Comparison of ENCODE assay signal across 22 mouse cellular contexts in the genomic region with DNA sequence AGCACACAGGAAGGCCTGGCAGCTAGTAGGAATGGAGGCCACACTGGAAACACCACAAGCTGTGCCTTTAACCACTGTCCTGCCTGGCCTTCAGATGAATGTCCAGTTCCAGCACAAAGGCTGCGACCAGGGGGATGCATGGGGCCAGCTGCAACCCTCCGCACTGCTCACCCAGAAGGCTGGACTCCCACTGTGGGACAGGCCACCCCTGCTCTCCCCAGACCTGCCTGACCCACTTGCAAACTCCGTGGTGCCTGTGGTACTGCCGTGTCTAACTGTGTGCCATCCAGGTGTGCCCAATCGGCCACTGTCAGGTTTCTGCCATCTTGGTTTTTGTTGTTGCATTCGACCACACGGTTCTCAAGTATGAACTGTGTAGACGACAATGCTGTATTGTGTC.
DNase-seq lines count a peak whose midpoint lies in the region; ATAC-seq lines count a peak whose summit lies in the region.
"Had no signal": no experiment of that assay in that cellular context is flagged by ENCODE, and none has a peak within 500 bp of the region (broad histone marks: within the 10 kb centered on the region; RNA-seq: fewer than 3 reads in every experiment).

No protein-coding gene starts in this region.

- WGBS in heart, embryonic 16.5 days, result 93% methylated on average over 8 of the region's 8 CpGs
- 81% methylated on average over 8 of the region's 8 CpGs for WGBS in heart, embryonic 12.5 days
- 92% methylated on average over 8 of the region's 8 CpGs for WGBS in kidney, embryonic 14.5 days
- WGBS in limb, embryonic 10.5 days, result 89% methylated on average over 8 of the region's 8 CpGs

- H3K4me1 ChIP-seq in heart, embryonic 16.5 days (ENCODE audit: control insufficient read depth, insufficient read depth, low read length), result peaks cover 23% of the 10 kb centered on the region
- H3K4me1 ChIP-seq in heart, embryonic 12.5 days (replicated peaks), result peaks cover 33% of the 10 kb centered on the region
- peaks cover 18% of the 10 kb centered on the region; the same call in 1 of the 2 replicates for H3K4me1 ChIP-seq in kidney, embryonic 14.5 days (ENCODE audit: control insufficient read depth, insufficient read depth, low read length)
- H3K4me1 ChIP-seq in limb, embryonic 10.5 days, result peaks cover 35% of the 10 kb centered on the region

- H3K27me3 ChIP-seq in heart, embryonic 16.5 days (ENCODE audit: control insufficient read depth, insufficient read depth, low read length), result no peaks in the 10 kb centered on the region
- H3K27me3 ChIP-seq in heart, embryonic 12.5 days (replicated peaks), result no peaks in the 10 kb centered on the region
- H3K27me3 ChIP-seq in kidney, embryonic 14.5 days (ENCODE audit: control insufficient read depth, insufficient read depth, low read length), result no peaks in the 10 kb centered on the region
- H3K27me3 ChIP-seq in limb, embryonic 10.5 days (ENCODE audit: low read depth, poor library complexity, severe bottlenecking), result no peaks in the 10 kb centered on the region
- H3K27me3 ChIP-seq: hindbrain, embryonic 13.5 days; kidney, embryonic 15.5 days; liver, embryonic 15.5 days; lung, embryonic 15.5 days had no signal

- peak overlapping the region; percentile 21; the same call in 1 of the 2 replicates for H3K9ac ChIP-seq in heart, embryonic 16.5 days (ENCODE audit: low read length)
- no peak overlapping the region for H3K9ac ChIP-seq in heart, embryonic 12.5 days
- no peak overlapping the region for H3K9ac ChIP-seq in kidney, embryonic 14.5 days (ENCODE audit: low read depth, low read length)
- H3K9ac ChIP-seq: hindbrain, embryonic 13.5 days; kidney, embryonic 15.5 days; liver, embryonic 15.5 days; lung, embryonic 15.5 days had no signal

- ATAC-seq in heart, embryonic 16.5 days (replicated peaks; ENCODE audit: extremely low read depth, insufficient read depth, low FRiP score), result no peak
- ATAC-seq in heart, embryonic 12.5 days (ENCODE audit: insufficient number of reproducible peaks, low FRiP score), result no peak
- ATAC-seq in kidney, embryonic 14.5 days (ENCODE audit: low FRiP score, low TSS enrichment), result no peak

- no peak overlapping the region for H3K4me3 ChIP-seq in heart, embryonic 16.5 days (ENCODE audit: low read length)
- no peak overlapping the region for H3K4me3 ChIP-seq in heart, embryonic 12.5 days
- H3K4me3 ChIP-seq in kidney, embryonic 14.5 days (ENCODE audit: low read length), result no peak overlapping the region
- H3K4me3 ChIP-seq in limb, embryonic 10.5 days, result no peak overlapping the region
- H3K4me3 ChIP-seq: forebrain, embryonic 10.5 days; hindbrain, embryonic 13.5 days; kidney, embryonic 15.5 days; liver, embryonic 15.5 days; lung, embryonic 15.5 days had no signal

- no peaks in the 10 kb centered on the region for H3K9me3 ChIP-seq in heart, embryonic 16.5 days (replicated peaks; ENCODE audit: control insufficient read depth, low read length)
- no peaks in the 10 kb centered on the region for H3K9me3 ChIP-seq in heart, embryonic 12.5 days (replicated peaks)
- H3K9me3 ChIP-seq in kidney, embryonic 14.5 days (ENCODE audit: control insufficient read depth, low read length), result no peaks in the 10 kb centered on the region
- no peaks in the 10 kb centered on the region for H3K9me3 ChIP-seq in limb, embryonic 10.5 days (replicated peaks)
- H3K9me3 ChIP-seq: forebrain, embryonic 10.5 days; hindbrain, embryonic 13.5 days; kidney, embryonic 15.5 days; liver, embryonic 15.5 days; lung, embryonic 15.5 days had no signal

- H3K36me3 ChIP-seq in heart, embryonic 16.5 days (ENCODE audit: control insufficient read depth, insufficient read depth), result peaks cover 3% of the 10 kb centered on the region; the same call in 1 of the 2 replicates
- H3K36me3 ChIP-seq in heart, embryonic 12.5 days, result peaks cover 20% of the 10 kb centered on the region
- no peaks in the 10 kb centered on the region for H3K36me3 ChIP-seq in kidney, embryonic 14.5 days (ENCODE audit: control insufficient read depth, insufficient read depth, low read length)
- H3K36me3 ChIP-seq in limb, embryonic 10.5 days, result peaks cover 6% of the 10 kb centered on the region; the same call in 1 of the 2 replicates
- H3K36me3 ChIP-seq: forebrain, embryonic 10.5 days; hindbrain, embryonic 13.5 days; liver, embryonic 15.5 days had no signal

- peak; percentile 14 for DNase-seq in adrenal gland, adult 8-10 months
- no peak for DNase-seq in adrenal gland, postnatal 36 days
- DNase-seq in kidney, postnatal 25 days, result peak; percentile 1 to 43
- peak; percentile 28 for DNase-seq in limb, embryonic 10.5 days (ENCODE audit: low spot score)
- DNase-seq in urinary bladder, postnatal 14 days (ENCODE audit: low spot score), result no peak
- DNase-seq: cerebellum, adult 11 months; cerebellum, adult 9-11 months; left cerebral cortex, postnatal 4 days; liver; lung, postnatal 36 days; midbrain, embryonic 14.5 days; retina, postnatal 1 day; right cerebral cortex, postnatal 25 days; thymus, adult 18-20 months had no signal

- no peak overlapping the region for H3K27ac ChIP-seq in heart, embryonic 16.5 days (ENCODE audit: low read length)
- no peak overlapping the region for H3K27ac ChIP-seq in heart, embryonic 12.5 days (ENCODE audit: poor library complexity, severe bottlenecking)
- no peak overlapping the region for H3K27ac ChIP-seq in kidney, embryonic 14.5 days (ENCODE audit: low read depth, low read length)
- no peak overlapping the region for H3K27ac ChIP-seq in limb, embryonic 10.5 days
- H3K27ac ChIP-seq: forebrain, embryonic 10.5 days; hindbrain, embryonic 13.5 days; kidney, embryonic 15.5 days; liver, embryonic 15.5 days; lung, embryonic 15.5 days had no signal

- no peak overlapping the region for H3K4me2 ChIP-seq in heart, embryonic 16.5 days (ENCODE audit: low read depth, low read length)
- H3K4me2 ChIP-seq in heart, embryonic 12.5 days, result no peak overlapping the region
- H3K4me2 ChIP-seq in kidney, embryonic 14.5 days (replicated peaks; ENCODE audit: low read depth, low read length), result no peak overlapping the region
- H3K4me2 ChIP-seq: hindbrain, embryonic 13.5 days; kidney, embryonic 15.5 days; liver, embryonic 15.5 days; lung, embryonic 15.5 days had no signal

Comparison
In these comparisons a context has a peak if more than half of its experiments do, and no peak if none do; other contexts are left out.
1. DNase-seq: peak in adrenal gland, adult 8-10 months (single experiment), kidney, postnatal 25 days (2 of 2) and limb, embryonic 10.5 days (single experiment); none in adrenal gland, postnatal 36 days (0 of 2) and urinary bladder, postnatal 14 days (single experiment).